Mouse (Mus musculus) heart, adult 9 months (tissue): Measurements from ENCODE around the gene Rbfox1.

ENCODE experiments used
- DNase-seq, 2 experiments: peaks; one replicate each; pipeline ENCODE4 v3.0.0; 2022; ENCODE audit warnings: low spot score in 2 of 2

Gene Rbfox1

DNA sequence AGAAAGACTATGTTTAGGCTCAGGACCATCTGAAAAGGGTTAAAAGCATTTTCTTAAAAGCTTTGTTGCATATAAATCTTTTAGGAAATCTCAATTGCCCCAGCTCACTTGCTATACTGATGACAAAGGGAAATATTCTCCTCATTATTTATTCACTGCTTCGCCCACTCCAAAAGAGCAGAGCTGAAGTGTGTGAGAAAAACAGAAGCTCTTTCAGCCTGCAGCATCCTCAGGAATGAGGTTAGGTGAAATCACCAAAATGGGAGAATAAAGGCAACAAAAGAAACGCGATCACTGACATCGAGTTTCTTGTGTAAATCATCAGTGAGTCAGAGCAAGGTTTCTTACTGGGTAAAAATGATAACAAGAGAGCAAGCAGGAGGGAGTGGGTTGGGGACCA lies 1469.0 kb downstream of the Rbfox1 start:
- no peak for DNase-seq

DNA sequence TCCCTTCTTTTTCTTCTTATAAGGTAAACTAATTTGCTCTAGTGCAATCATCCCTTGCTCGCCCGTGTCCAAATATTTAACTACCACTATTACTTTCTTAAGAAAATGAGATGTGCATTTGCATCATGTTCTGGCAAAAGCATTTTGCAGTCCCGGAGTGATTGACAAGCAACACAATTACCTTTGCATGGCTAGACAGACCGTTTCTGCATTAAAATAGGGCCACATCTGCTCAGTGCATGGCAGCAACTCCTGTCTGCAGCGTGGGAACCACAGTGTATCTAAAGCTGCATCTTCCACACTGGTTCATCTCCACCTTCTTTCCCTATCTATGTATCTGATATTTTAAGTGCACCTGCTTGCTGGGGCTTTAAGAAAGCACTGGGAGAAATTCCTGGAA lies 1473.9 kb downstream of the Rbfox1 start:
- DNase-seq = no peak

DNA sequence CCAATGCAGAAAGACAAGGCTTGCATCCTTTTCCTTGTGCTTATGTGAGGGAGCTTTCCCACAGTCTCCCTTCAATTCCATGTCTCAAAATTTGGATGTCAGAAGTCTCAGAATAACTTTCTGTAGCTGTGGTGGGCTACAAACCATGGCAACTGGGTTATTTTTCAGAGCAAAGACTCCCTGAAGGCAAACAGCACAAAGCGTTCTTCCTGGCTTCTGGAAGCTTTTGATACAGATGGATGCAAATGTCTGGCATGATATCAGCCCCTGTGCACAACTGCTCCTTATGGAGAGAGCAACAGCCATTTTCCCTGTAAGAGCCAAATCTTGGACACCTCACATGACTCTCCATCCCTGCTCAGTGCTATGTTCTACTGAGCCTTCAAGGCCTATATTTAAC lies 1475.6 kb downstream of the Rbfox1 start:
- no peak for DNase-seq

DNA sequence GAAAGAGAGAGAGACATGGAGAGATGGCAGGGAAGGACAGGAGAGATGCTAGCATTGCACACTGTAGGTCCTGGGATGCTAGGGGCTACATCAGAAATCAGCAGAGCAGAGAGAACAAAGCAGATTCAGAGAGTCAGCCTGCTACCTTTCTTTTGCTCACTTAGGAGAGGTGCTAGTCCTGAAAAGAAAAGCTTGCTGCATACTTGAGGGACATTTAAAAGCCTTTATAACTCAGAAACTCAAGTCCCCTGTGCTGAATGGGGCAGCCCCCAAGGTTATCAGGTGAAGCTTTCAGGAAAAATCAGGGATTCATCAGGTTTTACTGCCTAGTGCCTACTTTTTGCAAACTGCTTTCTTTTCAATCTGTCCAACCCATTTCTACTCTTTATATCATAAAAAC lies 1480.7 kb downstream of the Rbfox1 start:
- no peak for DNase-seq

DNA sequence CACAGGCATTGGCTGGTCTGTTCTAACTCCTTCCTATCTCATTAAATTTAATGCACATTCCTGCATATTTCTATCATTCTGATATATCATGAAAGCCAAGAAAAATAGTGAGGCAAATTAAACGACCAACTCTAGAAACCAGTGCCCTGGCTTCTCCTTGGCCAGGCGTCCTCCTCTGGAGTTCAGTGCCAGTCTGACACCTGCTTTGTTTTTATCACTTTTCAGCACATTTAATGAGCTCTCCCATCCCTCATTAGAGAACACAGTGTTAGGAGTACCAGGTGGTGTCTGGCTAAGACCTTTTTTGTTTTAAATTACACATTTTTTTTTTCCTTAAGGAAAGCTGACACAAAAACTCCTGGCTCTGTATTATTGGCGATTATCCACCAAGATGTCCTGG lies 1489.0 kb downstream of the Rbfox1 start:
- no peak for DNase-seq

DNA sequence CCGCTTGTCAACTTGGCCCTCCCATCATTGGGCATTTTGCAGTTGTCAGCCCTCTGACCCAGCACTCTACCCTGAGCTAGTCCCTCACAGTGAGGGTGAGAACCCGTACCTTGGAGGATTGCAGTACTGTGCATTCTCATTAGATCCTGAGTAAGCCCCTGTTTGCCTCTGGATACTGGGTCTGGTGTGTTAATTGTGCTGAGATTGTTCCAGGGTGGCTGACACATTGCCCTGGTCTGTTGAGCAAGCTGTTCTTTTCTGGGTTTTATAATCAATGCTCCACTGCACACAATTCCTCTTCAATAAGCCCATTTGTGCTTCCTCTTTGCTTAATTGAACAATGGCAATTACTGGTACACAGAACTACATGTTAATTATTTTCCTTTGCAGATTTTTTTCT lies 1489.5 kb downstream of the Rbfox1 start:
- DNase-seq = no peak

DNA sequence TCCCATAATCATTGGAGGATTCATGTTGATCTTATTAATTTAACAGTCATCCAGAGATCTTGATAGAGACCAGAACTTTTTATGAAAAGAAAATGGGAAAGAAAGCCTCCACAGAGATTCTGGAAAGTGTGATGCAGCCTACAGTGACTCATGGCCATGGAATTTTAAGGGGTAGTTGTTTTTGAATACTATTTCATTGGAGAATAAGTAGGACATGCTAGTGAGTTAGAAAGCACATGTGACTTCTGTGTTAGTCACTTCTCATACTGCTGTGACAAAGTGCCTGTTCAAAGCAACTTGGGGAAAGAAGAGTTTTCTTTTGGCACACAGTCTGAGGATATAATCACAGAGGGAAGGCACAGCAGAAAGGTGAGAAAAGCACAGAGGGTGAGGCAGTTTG lies 1510.9 kb downstream of the Rbfox1 start:
- DNase-seq = peak in 1 of 2 experiments; percentile 3

DNA sequence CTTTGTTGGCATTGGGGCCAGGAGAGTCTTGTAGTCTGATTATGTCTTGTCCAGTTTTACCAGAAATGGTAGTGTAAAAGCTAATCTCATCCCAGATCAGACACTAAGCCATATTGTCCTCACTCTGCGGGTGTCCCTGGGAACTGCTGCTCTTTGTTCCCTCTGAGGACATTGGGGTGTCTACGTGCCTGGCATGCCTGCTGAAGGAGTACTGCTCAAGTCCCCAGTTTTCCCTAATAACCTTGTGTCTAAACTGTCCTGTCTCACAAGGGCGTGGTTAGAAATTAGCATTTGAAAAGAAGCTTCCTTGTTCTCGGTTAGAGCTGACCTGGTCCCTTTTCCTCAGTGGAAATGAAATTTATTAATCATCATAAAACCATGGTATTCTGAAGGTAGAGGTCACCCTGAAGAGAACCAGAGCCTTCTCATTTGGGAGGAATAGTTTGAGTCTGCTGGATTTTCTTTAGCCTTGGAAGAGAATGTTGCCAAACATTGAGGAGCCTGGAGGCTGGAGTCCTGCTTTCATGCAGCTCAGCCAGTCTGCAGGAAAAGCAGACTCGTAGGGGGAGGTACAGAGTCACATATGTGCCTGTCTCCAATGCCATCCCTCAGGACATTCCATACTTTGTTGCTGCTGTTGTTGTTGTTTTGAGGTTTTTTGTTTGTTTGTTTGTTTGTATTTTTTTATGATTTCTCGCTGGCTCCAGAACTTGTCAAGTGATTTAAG lies 1519.8 kb downstream of the Rbfox1 start:
- no peak for DNase-seq

DNA sequence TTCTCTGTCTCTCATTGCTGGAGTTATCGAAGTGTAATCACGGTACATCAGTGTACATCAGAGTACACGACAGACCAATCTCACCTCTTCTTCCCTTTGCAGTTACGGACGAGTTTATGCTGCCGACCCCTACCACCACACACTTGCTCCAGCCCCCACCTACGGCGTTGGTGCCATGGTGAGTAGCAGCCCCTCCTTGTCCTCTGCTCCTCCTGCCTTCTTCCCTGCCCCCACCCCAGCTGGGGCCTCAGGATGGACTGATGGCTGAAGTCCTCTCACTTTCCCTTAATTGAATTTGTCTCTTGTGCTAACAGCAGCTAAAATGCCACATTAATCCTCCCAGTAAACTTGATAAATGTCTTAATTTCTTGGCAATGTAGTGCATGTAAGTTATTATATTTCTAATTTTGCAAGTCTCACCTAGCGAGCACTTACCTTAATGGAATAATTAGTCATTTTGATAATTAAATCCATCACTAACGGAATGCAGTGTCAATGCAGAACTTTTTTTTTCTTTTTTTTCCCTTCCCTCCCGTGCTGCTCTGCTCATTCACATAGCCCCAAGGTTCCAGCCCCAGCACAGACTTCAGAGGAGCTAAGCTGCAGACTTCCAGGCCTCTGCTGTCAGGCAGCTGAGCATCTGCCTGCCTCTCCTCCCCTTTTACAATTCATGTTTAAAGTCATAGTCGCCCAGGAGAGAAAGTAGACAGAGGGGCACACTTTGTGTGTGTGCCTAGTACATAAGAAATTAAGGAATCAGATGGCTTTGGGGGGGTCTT lies 1522.9 kb downstream of the Rbfox1 start:
- no peak for DNase-seq

DNA sequence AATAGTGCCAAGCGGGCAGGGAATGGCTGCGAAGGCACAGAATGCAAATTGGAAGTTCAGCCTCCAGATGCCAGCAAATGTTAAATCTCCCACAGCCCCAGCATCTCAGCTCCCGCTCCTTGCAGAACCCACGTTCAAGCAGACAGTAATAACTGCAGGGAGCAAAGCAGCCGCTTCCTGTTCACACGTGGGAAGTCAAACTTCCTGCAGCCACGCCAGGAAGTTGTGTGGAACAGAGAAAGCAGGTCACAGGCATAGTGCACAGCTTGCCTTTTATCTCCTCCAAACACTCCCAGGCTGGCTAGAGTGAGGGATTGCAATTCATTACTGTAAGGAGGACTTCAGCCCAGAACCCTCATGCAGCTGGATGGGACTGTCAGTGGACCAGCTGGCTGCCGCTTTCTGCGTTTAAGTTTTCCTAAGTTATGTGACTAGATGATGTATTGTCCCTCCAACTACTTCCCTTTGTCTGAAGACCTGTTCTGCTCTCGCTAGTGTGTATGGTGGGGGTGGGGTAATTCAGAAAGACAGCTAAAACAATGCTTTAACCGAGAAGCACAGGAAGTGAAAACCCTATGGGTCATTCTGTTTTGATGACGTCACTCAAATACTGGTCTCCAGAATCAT lies 1534.6 kb downstream of the Rbfox1 start:
- DNase-seq = peak; percentile 8 to 36

DNA sequence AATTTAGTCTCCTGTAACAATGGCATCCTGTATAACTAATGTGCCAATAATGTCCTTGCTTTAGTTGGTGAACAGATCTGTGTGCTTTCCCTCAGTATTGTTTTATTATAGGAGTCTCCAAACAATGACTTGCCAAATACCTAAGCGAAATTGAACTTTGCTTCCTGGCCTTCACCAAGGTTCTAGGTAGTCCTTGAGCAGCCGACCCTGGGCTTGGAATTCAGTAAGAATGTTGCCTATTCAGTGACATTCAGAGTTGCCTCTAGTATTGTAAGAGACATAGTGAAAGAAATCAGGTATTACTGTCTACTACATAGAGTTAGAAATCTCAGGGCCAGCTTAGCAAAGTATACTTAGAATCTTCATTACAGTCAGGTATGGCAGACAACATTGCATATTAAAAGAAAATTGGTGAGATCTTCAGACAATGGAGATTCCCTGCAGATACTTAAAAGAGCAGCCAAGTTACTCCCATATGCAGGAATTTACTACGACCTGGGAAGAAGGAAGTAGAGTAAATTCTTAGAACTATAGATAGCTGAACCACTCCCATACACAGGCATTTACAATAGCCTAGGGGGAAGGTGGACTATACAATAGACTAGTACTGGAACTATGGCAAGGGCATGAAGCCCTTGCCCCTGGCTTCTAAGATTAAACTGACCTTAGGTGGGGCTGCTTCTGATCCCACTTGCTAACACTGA lies 1540.4 kb downstream of the Rbfox1 start:
- DNase-seq = no peak

DNA sequence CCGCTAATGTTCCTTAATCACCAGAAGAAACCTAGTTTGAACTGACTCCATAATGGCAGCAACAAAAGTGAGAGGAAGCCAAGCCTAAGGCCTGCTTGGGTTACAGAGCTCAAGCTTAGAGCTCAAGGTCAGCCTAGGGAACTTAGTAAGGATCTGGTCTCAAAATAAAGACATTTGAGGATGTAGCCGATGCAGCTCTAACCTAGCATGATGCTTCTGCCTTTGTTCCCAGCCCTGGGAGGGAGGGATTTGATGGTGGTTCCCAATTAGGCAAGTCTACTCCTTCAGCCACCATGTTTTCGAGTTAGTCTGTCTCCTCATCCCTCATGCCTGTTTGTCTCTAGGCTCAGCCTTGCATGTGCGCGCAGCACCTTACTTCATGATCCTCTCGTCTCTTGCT lies 1548.1 kb downstream of the Rbfox1 start:
- no peak for DNase-seq

DNA sequence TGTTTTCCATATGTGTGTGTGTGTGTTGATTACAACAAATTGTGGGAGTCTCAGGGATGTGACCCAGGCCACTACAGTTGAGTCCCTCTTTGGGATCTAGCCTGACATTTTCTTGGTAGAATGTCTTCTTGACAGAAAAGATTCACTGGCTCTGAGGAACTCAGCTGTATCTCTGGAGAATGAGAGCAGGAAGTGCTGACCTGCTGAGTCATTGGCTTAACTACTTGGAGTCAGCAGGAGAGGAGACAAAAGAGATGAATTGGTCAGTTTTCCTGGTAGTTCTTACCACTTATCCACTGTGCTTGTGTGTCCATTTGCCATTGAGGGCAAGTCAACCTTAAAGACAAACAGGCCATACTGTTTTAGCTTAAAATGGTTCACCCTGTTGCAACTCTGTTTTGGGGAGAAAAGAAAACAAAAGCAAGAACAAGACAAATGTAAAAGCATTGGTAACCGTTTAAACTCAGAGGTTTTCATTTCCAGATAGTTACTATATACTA lies 1561.7 kb downstream of the Rbfox1 start:
- peak; percentile 8 to 13 for DNase-seq

DNA sequence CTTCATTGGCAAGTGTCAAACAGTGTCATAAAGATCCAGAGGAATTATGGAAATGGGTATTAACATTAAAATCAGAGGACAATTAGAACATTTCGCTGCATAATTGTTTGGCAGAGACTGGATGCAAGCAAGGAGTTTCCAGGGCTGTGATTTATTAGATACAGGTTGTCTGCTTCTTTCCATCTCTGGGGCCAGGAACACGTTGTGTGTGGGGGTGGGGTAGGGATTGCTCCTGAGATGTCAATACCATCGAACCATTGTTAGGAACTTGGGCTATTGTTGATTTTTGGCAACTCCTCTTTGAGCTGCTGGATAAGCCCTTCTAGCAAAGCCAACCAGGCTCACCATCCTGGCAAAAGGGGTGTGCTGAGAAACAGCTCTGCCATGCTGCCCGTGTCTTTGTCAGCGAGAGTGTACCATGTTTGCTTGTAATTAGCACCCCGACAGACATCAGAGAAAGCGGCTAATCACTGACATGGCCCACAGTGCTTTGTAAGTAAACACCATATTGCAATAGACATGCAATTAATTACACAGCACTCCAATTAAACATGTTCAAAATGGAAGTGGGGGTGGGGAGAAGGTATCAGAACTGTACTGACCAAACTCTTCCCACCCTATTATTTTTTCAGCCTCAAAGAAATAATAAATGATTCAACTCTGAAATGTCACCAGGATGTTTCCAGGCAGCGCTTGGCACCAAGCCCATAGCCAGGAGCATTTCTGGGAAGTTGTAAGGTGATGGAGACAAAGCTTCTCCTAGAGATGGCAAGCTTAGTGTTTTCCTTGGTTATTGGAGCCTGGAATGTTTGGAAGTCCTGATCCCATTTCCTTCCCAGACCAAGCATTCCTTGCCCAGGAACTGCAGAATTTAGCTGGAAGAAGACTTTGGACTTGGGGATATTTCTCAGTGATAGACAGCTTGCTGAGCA lies 1562.8 kb downstream of the Rbfox1 start:
- DNase-seq = no peak

DNA sequence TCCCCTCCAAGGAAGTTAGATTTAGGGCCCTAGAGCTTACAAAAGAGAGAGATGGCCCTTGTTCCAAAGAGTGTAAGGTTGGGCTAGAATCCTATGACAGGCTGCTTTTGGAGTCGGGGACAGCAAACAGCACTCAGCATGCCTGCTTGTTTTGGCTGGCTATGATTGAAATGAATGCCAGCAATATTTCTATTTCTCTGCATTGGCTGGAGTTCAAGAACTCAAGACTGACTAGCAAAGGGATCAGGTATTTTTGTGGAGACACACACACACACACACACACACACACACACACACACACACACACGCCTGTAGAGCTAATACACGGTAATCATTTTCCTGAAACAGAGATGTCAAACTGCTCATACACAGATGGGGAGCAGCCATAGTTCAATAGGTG lies 1566.0 kb downstream of the Rbfox1 start:
- DNase-seq = peak in 1 of 2 experiments; percentile 6

DNA sequence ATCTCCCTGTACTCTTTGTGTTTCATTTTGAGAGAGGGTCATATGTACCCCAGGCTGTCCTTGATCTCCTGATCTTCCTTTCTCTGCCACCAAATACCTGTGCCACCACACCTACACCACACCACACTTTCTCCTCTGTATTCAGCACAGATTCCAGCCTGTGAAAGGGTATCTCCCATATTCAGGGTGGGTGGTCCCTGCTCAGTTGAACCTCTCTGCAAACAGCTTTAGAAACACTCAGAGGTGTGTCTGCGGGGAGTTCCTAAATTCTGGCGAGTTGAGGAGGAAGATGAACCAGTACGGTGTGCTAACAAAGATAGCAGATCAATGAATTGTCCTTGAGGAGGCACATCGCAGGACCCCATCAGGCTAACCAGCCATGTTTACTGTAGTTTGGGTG lies 1572.4 kb downstream of the Rbfox1 start:
- no peak for DNase-seq
